Mouse (Mus musculus) cerebellum, adult 9-10 months (tissue): ENCODE results near the gene Proca1.

ENCODE experiments used
- DNase-seq: peaks from one replicate; pipeline ENCODE4 v3.0.0; 2022

Proca1 gene

DNA sequence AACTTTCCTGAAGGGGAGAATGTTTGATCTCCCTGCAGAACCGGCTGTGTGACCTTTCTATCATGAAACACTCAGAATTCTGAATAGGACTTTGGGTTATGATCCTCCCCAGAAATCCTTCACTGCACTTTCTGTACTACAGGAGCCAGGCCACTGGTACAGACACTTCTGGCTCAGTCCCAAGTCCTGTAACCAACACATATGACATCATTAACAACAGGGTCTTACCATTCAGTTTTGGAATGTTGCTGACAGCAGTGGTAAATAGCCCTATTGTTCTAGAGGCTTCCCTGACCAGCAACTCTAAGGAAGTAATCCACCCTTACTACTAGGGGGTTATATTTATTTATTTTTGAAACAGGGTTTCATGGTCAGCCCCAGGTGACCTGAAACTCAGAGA is at the start of gene Proca1:
Proca1 (plus strand) TSS at position 280 of the 400 bp plus-strand sequence.
- DNase-seq, result no peak

DNA sequence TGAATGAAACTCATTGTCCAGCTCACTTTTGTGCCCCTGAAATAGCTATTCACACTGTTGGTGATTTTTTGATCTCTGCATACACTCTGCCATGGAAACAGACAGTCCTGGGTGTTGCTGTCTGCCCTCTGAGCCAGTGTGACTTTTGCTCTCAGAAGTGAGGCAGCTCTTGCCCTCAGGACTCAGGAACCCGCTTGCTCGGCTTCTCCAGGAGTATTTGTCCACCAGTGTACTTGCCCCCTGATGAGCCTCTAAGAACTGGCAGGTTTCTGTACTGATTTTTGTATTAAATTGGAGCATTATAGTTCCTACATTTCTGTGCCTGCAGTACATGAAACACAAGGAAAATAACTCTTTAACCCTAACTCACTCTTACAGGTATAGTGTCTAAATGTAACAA is 49.7 kb upstream of the Proca1 start:
- DNase-seq, result no peak

GRCm38 (mm10) chr11:78146168-78146567 is 47.0 kb upstream of the Proca1 start:
- no peak for DNase-seq

GRCm38 (mm10) chr11:78146707-78147543 is 46.3 kb upstream of the Proca1 start:
- DNase-seq, result no peak

GRCm38 (mm10) chr11:78151161-78151560 is 42.0 kb upstream of the Proca1 start:
- no peak for DNase-seq

GRCm38 (mm10) chr11:78152299-78153231 is 40.6 kb upstream of the Proca1 start:
- DNase-seq, result peak; percentile 90

GRCm38 (mm10) chr11:78153778-78154177 is 39.4 kb upstream of the Proca1 start:
- no peak for DNase-seq

DNA sequence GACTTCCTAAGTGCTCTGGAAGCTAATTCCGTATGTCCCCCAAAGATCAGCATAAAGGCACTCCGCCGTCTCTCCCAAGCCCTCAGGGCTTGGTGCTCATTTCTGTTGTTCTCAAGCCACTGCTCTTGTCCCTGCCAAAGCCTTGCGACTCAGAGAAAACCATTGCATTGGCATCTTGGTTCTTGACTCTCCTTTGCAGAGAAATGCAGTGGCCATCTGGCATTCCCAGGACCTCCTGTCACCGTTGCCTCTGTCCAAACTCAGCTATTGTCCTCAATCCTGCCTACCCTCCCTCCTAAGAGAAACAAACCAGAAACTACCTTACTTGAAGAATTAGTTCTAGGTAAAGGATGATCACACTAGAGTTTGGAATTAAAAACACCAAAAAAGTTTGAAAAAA is 37.5 kb upstream of the Proca1 start:
- DNase-seq, result no peak

DNA sequence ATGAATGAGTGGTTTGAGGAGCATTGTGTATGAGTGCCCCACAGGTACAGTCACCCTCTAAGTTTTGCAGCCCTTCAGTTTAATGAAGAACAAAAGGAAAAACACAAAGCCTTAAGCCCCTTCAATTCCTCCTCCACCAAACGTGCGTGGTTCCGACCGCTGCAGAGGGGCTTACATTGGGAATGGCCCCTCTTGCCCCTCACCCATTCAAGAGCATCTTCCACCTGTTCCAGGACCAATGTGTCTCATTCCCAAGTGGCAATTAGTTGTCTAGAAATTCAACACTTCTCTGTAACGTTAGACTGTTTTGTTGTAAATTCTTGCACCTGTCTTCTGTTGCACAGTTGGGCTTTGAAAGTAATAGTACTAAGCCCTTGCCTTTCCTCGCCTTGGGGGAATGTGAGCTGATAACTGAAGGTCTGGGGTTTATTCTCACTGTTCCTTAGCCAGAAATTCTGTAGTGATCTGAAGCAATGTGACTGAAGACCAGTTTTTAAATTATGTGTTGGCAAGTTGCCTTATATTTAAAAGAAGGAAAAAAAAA is 37.0 kb upstream of the Proca1 start:
- no peak for DNase-seq

GRCm38 (mm10) chr11:78159096-78159495 is 34.1 kb upstream of the Proca1 start:
- peak; percentile 91 for DNase-seq

- no peak for DNase-seq
These were observed 33.6 kb upstream of the Proca1 start for GRCm38 (mm10) chr11:78159557-78159956.

- no peak for DNase-seq
These were observed 33.0 kb upstream of the Proca1 start for GRCm38 (mm10) chr11:78160171-78160570.

DNA sequence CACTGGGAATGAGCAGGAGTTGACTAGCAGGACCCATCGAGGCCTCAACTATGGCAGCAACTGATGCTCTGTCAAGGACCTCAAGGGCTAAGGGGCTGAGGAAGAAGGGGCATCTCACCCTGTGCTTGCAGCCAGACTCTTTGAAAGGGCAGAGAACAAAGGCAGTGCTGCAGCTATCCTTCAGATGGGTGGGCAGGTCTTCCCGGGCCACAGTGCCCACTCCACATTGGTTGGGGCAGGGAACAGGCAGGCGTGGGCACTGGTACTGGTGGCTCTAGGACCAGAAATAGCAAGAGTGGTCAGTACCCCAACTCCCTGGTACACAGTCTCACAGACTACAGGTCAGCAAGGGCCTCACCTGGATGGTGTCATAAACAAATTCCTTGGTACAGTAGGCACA is 32.5 kb upstream of the Proca1 start:
- no peak for DNase-seq

DNA sequence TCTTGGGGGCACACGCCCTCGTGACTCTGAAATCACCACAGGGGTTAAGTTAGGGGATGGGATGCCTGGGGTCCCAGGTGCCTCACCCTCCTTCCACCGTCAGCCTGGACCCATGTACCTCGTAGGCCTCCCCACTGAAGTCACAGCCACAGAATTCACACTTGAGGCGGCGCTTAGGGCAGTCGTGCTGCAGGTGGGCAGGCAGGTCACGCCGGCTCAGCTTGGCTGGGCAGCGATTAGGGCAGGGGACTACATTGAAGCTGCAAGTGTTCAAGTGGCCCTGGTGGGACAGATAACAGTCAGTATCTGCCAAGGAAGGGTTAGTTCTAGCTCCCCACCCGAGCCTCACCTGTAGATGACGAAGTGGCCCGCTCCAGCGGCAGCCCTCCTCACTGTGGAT is 32.0 kb upstream of the Proca1 start:
- DNase-seq, result no peak

DNA sequence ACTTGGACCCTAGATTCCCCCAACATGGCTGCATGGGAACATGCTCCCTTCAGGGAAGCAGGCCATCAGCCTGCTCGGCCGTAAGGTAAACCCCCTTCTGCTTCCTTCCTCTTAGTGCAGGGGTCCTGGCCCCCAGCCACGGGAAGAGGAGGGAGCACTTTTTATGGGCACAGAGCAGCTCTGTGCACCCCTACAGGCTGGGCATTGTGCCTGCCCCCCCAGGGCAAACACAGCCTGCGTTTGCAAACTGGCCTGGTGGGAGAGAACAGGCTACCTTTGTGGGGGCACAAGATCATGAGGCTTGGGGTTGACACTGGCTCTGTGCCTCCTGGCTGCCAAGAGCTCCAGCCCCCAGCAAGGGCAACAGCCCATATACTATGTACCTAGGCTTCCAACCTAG is 31.2 kb upstream of the Proca1 start:
- DNase-seq, result no peak

- DNase-seq, result no peak
These were observed 30.7 kb upstream of the Proca1 start for GRCm38 (mm10) chr11:78162504-78162903.

GRCm38 (mm10) chr11:78163045-78163444 is 30.1 kb upstream of the Proca1 start:
- DNase-seq, result no peak

DNA sequence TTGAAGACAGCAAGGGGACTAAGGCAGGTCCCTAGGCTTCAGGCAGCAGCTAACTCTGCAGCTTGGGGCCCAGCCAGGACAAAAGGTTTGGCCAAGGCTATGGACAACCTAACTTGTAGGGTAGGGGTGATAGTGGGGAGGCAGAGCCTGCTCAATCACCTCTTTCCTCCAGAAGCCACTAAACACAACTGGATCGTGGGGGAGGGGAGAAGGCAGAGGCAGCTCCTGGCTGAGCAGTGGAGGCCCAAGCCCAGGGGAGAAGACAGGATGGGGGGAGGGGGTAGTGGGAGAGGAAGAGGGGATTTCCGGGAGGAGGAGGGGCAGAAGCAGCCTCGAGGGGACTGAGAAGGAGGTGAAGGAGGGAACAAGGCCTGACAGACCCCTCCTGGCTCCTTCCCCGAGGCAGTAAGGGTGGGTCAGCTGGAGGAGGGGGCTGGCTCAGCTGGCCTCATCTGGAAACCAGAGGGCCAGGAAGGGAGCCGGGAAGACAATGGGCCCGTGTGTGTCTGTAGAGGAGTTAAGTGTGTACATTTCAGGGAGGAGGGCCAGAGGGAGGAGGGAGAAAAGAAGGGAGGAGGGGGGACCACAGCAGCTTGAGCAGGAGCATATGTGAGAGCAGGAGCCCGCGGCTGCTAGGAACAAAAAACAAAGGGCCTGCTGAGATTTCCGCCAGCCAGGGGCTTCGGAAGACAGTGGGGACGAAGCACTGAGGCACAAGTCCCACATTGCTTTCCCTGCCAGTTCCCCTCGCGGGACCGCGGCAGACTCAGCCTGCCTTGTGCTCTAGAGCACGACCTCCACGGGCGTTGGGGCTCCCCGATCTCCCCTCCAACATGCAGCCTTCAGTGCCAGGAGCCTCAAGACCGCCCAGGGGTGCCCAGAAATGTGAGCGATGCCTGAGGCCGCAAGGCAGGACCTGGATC is 29.2 kb upstream of the Proca1 start:
- DNase-seq, result peak; percentile 39

DNA sequence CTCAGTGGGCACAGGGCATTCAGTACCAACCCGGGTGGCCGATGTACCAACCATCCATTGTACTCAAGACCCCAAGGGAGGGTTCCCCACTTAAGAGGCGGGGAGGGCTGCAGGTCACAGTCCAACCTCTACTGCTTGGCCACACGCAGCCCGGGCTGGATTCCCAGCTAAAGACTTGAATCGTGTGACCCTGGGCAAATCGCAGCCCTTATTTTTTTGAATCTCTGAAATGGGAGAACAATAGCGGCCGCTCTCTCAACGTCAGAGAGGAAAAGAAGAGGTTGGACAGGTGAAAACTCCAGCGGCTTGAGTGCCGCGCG is 28.6 kb upstream of the Proca1 start:
- DNase-seq, result no peak

- peak; percentile 51 for DNase-seq
These were observed 28.1 kb upstream of the Proca1 start, which contains the start of gene Traf4 for GRCm38 (mm10) chr11:78164924-78165760. TSS of gene Traf4 (minus strand) at chr11:78165589.

DNA sequence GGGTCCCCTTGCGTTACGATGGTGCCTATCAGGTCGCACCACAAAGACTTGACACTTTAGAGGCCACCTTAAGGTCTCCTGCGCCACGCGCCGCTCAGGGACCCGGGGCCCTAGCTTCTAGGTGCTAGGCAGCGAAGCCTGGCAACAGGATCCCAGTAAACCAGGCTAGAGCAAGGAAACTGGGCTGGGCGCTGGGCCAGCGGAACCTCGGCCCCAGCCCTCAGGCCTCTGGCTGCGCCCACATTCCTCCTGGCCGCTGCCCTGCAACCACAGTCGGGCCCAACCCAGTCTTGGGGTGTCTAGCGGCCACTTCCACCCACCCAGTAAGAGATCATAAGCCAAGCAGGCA is 27.5 kb upstream of the Proca1 start:
- peak; percentile 62 for DNase-seq

DNA sequence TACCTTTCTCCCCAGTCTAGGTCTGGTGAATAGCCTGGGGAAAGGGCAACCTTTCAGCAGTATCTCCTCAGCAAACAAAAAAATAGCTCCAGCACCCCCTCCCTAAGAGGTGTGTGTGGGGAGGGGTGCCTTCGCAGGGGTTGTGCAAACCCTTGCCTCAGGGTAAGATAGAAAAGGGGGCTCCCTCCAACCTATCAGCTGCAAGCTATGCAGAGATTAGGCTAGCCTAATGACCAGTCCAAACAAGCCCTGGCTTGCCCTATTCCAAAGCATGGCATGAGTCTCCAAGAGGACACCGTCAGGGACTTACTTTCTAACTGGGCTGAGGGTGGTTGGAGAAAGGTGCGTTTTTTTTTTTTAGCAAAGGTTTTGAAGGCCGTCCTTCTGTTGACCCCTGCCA is 27.0 kb upstream of the Proca1 start:
- no peak for DNase-seq
